Mouse (Mus musculus): ENCODE data around the gene Olfr787.

The Olfr787 gene

DNA sequence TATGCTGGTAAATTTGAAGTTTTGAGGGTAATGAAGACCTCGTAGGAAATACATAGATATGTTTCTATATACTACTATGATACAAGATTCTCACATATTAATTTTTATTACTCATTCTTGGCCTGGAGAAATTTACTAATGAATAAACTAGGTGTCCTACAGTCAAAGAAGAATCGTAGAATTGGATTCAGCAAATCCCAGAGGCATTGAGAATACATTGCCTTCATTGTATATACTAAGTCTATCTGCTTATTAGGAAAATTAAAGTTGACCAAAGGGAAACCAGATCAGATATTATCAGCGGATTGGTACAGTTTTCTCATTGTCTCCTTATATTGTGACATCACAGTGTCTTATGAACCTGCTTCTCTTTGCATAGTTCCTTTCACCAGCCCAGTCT lies at the start of gene Olfr787:
Gene Olfr787 (plus strand): TSS at position 301 of the 400 bp plus-strand sequence.
- Histone ChIP-seq H3K4me3 (replicated peaks; ENCODE audit: low read length) (no peak within 1 kb of the TSS), H3K4me1 (replicated peaks; ENCODE audit: low read depth, low read length) (no peaks in the 10 kb centered on the region), H3K27me3 (ENCODE audit: insufficient read depth, low read length) (no peaks in the 10 kb centered on the region), H3K9me3 (ENCODE audit: low read length) (0 out of 2 replicates have a peak, but pooled peaks cover 3% of the 10 kb centered on the region), H3K36me3 (ENCODE audit: insufficient read depth, low read length) (no peaks in the 10 kb centered on the region)
- TF ChIP-seq POU5F1 (IDR thresholded peaks at IDR 0.05; ENCODE audit: borderline replicate concordance, low read length) (no peak), NANOG (IDR thresholded peaks at IDR 0.05; ENCODE audit: borderline replicate concordance, low read length) (no peak), CTCF (conservative IDR thresholded peaks at IDR 0.05; ENCODE audit: low read length) (no peak)

GRCm38 (mm10) chr10:129427006-129427405 lies 34.7 kb upstream of the Olfr787 start, which contains the start of gene Olfr786:
Olfr786 (plus strand) TSS chr10:129427306.
- Histone ChIP-seq H3K4me3 (replicated peaks; ENCODE audit: low read length) (no peak within 1 kb of the TSS), H3K36me3 (ENCODE audit: insufficient read depth, low read length) (no peaks in the 10 kb centered on the region), H3K4me1 (replicated peaks; ENCODE audit: low read depth, low read length) (no peaks in the 10 kb centered on the region), H3K27me3 (ENCODE audit: insufficient read depth, low read length) (no peaks in the 10 kb centered on the region), H3K9me3 (ENCODE audit: low read length) (no peaks in the 10 kb centered on the region)
- TF ChIP-seq CTCF (conservative IDR thresholded peaks at IDR 0.05; ENCODE audit: low read length) (no peak), NANOG (IDR thresholded peaks at IDR 0.05; ENCODE audit: borderline replicate concordance, low read length) (no peak), POU5F1 (IDR thresholded peaks at IDR 0.05; ENCODE audit: borderline replicate concordance, low read length) (no peak)

GRCm38 (mm10) chr10:129470698-129471097 lies 9.0 kb downstream of the Olfr787 start, which contains the start of gene Olfr788:
Olfr788 (plus strand) TSS chr10:129470998.
- Histone ChIP-seq H3K36me3 (ENCODE audit: insufficient read depth, low read length) (no peaks in the 10 kb centered on the region), H3K4me1 (replicated peaks; ENCODE audit: low read depth, low read length) (no peaks in the 10 kb centered on the region), H3K9me3 (ENCODE audit: low read length) (no peaks in the 10 kb centered on the region), H3K4me3 (replicated peaks; ENCODE audit: low read length) (no peak within 1 kb of the TSS), H3K27me3 (ENCODE audit: insufficient read depth, low read length) (no peaks in the 10 kb centered on the region)
- no peak for TF ChIP-seq POU5F1 (IDR thresholded peaks at IDR 0.05; ENCODE audit: borderline replicate concordance, low read length)
- no peak for TF ChIP-seq CTCF (conservative IDR thresholded peaks at IDR 0.05; ENCODE audit: low read length)
- no peak for TF ChIP-seq NANOG (IDR thresholded peaks at IDR 0.05; ENCODE audit: borderline replicate concordance, low read length)

DNA sequence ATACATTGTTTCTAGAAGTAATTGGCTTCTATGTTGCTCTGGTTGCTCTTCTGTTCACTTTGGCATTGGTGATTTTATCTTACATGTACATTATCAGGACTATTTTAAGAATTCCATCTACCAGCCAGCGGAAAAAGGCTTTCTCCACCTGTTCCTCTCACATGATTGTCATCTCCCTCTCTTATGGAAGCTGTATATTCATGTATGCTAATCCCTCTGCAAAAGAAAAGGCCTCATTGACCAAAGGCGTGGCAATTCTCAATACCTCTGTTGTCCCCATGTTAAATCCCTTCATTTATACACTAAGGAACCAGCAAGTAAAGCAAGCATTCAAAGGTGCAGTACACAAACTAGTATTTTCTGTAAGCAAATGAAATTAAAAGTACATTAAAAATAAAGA lies 11.6 kb downstream of the Olfr787 start:
- no peak for TF ChIP-seq POU5F1 (IDR thresholded peaks at IDR 0.05; ENCODE audit: borderline replicate concordance, low read length)
- TF ChIP-seq NANOG (IDR thresholded peaks at IDR 0.05; ENCODE audit: borderline replicate concordance, low read length), result no peak
- TF ChIP-seq CTCF (conservative IDR thresholded peaks at IDR 0.05; ENCODE audit: low read length), result no peak
- Histone ChIP-seq H3K27me3 (ENCODE audit: insufficient read depth, low read length) (no peaks in the 10 kb centered on the region), H3K4me1 (replicated peaks; ENCODE audit: low read depth, low read length) (no peaks in the 10 kb centered on the region), H3K4me3 (replicated peaks; ENCODE audit: low read length) (no peak overlapping the region), H3K36me3 (ENCODE audit: insufficient read depth, low read length) (no peaks in the 10 kb centered on the region), H3K9me3 (ENCODE audit: low read length) (no peaks in the 10 kb centered on the region)

GRCm38 (mm10) chr10:129473723-129474122 lies 12.1 kb downstream of the Olfr787 start:
- Histone ChIP-seq H3K4me3 (replicated peaks; ENCODE audit: low read length) (no peak overlapping the region), H3K27me3 (ENCODE audit: insufficient read depth, low read length) (no peaks in the 10 kb centered on the region), H3K36me3 (ENCODE audit: insufficient read depth, low read length) (no peaks in the 10 kb centered on the region), H3K9me3 (ENCODE audit: low read length) (no peaks in the 10 kb centered on the region), H3K4me1 (replicated peaks; ENCODE audit: low read depth, low read length) (no peaks in the 10 kb centered on the region)
- TF ChIP-seq NANOG (IDR thresholded peaks at IDR 0.05; ENCODE audit: borderline replicate concordance, low read length) (no peak), POU5F1 (IDR thresholded peaks at IDR 0.05; ENCODE audit: borderline replicate concordance, low read length) (no peak), CTCF (conservative IDR thresholded peaks at IDR 0.05; ENCODE audit: low read length) (no peak)

DNA sequence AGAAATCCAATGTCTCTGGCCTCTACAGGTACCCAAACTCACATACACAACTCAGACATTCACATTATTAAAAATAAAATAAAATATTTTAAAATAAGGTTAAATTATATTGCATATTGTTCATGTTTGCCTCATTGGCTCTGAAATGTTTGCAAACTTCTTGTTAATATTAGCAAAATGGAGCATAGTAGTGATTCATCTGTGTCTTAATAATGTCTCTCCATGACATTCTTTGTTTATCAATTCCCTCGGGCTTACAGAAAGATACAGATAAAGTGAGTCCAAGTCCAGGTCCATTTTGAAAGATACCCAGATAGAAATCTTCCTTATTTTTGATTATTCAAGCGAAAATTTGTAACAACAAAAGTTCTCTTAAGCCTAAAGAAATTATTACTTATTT lies 22.8 kb downstream of the Olfr787 start, which contains the start of gene Olfr789:
Gene Olfr789 (plus strand): TSS at position 301 of the 400 bp plus-strand sequence.
- no peak for TF ChIP-seq POU5F1 (IDR thresholded peaks at IDR 0.05; ENCODE audit: borderline replicate concordance, low read length)
- TF ChIP-seq NANOG (IDR thresholded peaks at IDR 0.05; ENCODE audit: borderline replicate concordance, low read length), result no peak
- no peak for TF ChIP-seq CTCF (conservative IDR thresholded peaks at IDR 0.05; ENCODE audit: low read length)
- H3K4me1 ChIP-seq (replicated peaks; ENCODE audit: low read depth, low read length), result no peaks in the 10 kb centered on the region

DNA sequence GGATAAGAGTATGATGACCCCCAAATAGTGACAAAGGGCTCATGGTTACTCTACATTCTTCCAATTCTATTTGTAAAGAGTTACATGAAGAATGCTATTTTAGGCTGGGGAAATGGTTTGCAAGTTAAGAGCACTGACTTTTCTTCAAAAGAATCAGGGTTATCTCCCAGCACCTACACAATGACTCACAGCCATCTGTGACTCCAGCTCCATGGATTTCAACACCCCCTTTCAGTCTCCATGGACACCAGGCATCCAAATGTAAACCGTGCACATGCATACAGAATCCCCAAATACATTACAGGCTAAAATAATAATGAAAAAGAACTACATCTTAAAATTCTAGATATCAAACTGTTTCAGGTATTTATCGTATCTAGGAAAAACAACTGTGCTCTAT lies 28.4 kb downstream of the Olfr787 start:
- Histone ChIP-seq H3K9me3 (ENCODE audit: low read length) (no peaks in the 10 kb centered on the region), H3K4me3 (replicated peaks; ENCODE audit: low read length) (no peak overlapping the region), H3K36me3 (ENCODE audit: insufficient read depth, low read length) (no peaks in the 10 kb centered on the region), H3K4me1 (replicated peaks; ENCODE audit: low read depth, low read length) (no peaks in the 10 kb centered on the region), H3K27me3 (ENCODE audit: insufficient read depth, low read length) (no peaks in the 10 kb centered on the region)
- no peak for TF ChIP-seq CTCF (conservative IDR thresholded peaks at IDR 0.05; ENCODE audit: low read length)
- TF ChIP-seq POU5F1 (IDR thresholded peaks at IDR 0.05; ENCODE audit: borderline replicate concordance, low read length), result no peak
- no peak for TF ChIP-seq NANOG (IDR thresholded peaks at IDR 0.05; ENCODE audit: borderline replicate concordance, low read length)

More for the DNA sequence above, 22.8 kb downstream of the Olfr787 start, which contains the start of gene Olfr789:
- Histone ChIP-seq H3K36me3 (ENCODE audit: insufficient read depth, low read length) (no peaks in the 10 kb centered on the region), H3K4me3 (replicated peaks; ENCODE audit: low read length) (no peak within 1 kb of the TSS), H3K27me3 (ENCODE audit: insufficient read depth, low read length) (no peaks in the 10 kb centered on the region), H3K9me3 (ENCODE audit: low read length) (no peaks in the 10 kb centered on the region)

DNA sequence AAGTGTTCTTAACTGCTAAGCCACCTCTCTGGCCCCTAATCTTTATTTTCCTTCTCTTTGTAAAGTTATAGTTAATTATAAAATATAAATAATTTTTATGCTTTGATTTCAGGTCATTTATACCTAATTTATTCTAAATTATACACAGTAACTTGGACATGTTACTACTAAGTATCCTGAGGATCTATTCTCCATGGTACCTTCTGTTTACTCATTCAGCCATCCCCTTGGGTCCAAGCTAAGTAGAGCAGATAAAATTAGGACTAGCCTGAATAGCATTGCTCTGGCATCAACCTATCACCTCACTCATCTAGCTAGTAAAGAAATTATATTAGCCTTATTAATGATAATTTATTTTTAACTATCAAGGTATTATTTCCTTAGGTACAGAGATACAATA lies 36.5 kb downstream of the Olfr787 start, which contains the start of gene Olfr790:
Gene Olfr790 (plus strand): TSS at position 301 of the 400 bp plus-strand sequence.
- H3K4me3 ChIP-seq (replicated peaks; ENCODE audit: low read length), result no peak within 1 kb of the TSS
- H3K9me3 ChIP-seq (ENCODE audit: low read length), result no peaks in the 10 kb centered on the region
- no peaks in the 10 kb centered on the region for H3K4me1 ChIP-seq (replicated peaks; ENCODE audit: low read depth, low read length)
- no peaks in the 10 kb centered on the region for H3K36me3 ChIP-seq (ENCODE audit: insufficient read depth, low read length)
- TF ChIP-seq NANOG (IDR thresholded peaks at IDR 0.05; ENCODE audit: borderline replicate concordance, low read length) (no peak), CTCF (conservative IDR thresholded peaks at IDR 0.05; ENCODE audit: low read length) (no peak), POU5F1 (IDR thresholded peaks at IDR 0.05; ENCODE audit: borderline replicate concordance, low read length) (no peak)
- no peaks in the 10 kb centered on the region for H3K27me3 ChIP-seq (ENCODE audit: insufficient read depth, low read length)
